Mouse (Mus musculus) forelimb bud, embryonic 11.5 days (tissue): Measurements from ENCODE around the gene Brd9.
A peak's percentile ranks its signal among the peaks of the same experiment; 100 is the strongest.

Source experiments
- DNase-seq: peaks from one replicate; pipeline ENCODE4 v3.0.0-alpha.2; 2012; ENCODE audit warnings: low read depth, low spot score

Gene Brd9

DNA sequence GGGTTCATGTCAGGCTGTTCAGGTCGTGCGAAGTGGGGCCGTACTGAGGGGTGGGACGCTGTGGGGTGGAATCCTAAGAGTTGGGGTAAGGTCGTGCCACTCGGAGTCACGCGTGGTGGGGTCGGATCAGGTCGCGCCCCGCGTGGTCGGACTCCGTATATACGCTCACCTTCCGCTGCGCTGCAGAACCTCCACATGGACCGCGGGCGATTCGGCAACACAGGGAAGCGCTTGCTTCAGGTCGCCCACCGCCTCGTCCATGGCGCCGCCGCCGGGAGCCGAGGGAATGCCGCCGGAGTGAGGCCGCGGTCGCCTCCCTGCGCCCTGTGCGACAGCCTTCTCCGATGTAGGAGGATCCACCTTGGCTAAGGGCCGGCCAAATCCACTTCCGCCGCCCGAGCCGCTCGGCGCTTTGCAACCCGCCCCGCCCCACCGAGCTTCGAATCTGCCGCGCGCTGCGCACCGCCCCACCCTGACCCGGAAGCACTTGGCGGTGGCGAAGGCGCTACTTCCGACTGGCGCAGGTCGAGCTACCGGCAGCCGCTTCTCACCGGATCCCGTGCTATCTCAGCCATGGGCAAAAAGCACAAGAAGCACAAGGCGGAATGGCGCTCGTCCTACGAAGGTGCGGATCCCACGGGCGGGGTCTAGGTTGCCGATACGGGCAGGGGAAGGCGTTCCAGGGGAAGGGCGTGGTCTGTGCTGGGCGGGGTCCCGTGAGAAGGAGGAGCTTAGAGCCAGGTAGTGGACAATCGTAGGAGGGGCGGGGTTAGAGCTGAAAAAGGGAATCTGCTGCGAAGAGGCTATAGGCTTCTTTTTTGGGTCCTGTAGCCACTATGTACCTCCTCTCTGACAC is at the start of gene Brd9, which contains the start of gene Trip13:
TSS of gene Brd9 (plus strand) at position 491 of the 856 bp plus-strand sequence.
TSS of gene Trip13 (minus strand) at position 464 of the 856 bp plus-strand sequence.
- DNase-seq, result peak; percentile 88

GRCm38 (mm10) chr13:73892493-73893178 is 45.0 kb upstream of the Brd9 start:
- peak; percentile 46 for DNase-seq

DNA sequence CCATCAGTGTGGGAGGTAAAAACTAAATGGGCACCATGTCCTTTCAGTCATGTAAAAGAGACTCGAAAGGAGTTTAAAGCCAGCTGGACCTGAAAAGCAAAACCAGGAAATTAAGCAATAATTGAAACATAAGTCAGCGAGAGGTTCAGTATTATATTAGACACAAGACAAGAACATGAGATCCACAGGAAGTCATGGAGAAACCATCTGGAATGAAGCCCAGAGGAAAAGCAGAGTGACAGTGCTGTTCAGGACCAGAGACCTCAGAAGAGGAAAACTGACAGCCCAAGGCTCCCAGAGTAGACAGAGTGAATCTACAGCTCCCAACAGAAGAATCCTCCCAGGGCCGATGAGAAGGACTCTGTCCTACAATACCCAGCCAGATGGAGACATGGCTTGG is 40.0 kb upstream of the Brd9 start:
- DNase-seq, result no peak

- DNase-seq, result no peak
Observed at GRCm38 (mm10) chr13:73907136-73907535, 30.5 kb upstream of the Brd9 start.

DNA sequence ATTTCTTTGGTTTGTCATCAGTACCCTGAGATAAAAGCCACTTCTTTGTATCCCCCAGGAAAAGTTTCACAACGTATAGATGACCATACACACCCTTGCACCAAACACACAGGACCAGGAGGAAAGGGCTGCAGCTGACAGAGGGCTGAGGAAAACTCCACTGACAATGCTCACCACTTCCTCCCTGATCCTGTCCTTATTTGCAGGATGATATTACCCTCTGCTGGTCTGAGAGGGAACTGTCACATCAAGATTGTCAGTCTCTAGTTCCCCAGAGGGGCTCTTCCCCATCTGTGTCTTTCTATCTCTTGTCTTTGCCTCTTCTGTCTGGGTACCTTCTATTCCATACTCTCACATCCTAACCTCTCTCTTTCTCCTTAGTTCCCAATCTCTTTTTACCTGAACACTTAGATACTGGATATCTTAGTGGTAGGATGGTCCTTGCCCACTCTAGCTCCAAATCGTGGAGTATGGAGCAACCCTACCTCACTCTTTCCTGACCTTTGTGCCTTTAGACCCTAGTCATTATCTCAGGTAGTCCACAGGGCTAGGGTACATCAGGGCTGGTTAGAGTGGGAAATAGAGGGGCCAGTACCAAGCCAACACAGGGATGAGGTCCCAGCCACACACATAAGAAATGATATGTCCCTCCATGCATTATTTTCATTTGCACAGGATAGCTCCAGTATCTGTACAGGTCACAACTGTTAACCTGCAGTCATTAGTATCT is 29.8 kb upstream of the Brd9 start:
- DNase-seq, result peak; percentile 44

- no peak for DNase-seq
Observed at GRCm38 (mm10) chr13:73913066-73913465, 24.5 kb upstream of the Brd9 start.

GRCm38 (mm10) chr13:73932201-73932600 is 5.4 kb upstream of the Brd9 start:
- no peak for DNase-seq

DNA sequence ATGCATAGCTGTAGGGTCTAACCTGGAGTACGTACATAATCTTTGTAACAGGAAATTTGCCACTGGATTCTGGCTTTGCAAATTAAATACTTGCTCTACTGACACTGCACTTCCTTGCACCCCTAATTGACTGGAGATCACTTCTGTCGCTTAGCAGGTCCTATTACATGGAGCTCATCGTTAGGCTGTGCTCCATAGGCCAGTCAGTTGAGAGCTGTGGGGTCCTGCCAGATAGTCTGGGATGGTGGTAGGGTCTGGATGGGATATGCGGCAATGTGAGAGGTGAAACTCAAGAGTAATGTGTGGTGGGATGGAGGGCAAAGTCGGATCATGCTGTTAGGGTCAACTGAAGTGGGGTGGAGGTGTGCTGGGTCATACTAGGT is 682 bp upstream of the Brd9 start:
- peak; percentile 7 for DNase-seq

DNA sequence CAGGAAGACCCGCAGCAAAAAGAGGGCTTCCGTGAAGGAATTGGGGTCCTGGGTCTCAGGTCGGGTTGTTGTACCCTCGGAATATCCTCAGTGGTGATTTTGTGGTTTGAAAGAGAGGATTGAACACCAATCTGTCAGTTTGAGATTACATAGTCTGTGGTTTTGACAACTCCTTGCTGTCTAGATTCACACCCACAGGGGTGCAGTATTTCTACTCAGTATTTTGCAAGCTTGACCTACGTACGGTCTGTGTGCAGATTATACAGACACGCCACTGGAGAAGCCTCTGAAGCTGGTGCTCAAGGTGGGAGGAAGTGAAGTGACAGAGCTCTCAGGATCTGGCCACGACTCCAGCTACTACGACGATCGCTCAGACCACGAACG is 558 bp downstream of the Brd9 start:
- DNase-seq, result no peak

DNA sequence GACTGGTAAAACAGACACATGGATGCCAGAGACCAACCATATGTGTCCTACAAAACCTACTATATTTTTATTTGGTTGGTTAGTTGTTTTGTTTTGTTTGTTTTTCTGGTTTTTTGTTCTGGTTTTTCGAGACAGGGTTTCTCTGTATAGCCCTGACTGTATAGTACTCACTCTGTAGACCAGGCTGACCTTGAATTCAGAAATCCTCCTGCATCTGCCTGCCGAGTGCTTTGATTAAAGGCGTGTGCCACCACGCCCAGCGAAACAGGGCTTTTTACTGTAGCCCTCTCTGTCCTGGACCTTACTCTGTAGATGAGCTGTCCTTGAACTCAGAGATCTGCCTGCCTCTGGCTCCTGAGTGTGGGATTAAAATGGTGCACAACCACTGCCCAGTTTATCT is 1.5 kb downstream of the Brd9 start:
- DNase-seq, result no peak

- DNase-seq, result no peak
Observed at GRCm38 (mm10) chr13:73944606-73945005, 7.0 kb downstream of the Brd9 start.

DNA sequence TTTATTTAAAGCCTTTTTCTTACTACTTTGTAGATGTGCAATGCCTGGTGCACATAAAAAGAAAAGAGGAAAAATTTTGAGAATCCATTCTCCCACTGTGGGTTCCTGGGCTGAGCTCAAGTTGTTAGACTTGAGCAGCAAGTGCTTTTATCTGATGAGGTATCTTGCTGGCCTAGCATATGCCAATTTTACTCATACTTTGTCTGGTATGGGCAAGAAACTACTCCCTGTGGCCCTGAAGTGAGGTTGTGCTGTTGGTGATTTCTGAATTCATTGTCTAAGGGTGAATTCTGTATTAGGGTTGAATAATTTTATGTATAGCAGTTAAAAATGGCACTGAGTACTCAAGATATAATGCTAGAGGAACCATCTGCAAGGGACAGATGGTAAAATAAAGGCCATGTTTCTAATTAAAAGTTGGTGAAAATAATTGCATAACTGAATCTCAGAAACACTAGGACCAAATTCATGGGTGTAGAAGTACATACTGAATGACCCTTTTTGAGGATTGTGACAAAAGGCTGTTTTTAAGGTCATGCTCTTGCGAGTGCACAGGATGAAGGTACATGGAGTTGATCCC is 16.0 kb downstream of the Brd9 start:
- no peak for DNase-seq

GRCm38 (mm10) chr13:73954666-73955065 is 17.1 kb downstream of the Brd9 start:
- DNase-seq, result no peak

DNA sequence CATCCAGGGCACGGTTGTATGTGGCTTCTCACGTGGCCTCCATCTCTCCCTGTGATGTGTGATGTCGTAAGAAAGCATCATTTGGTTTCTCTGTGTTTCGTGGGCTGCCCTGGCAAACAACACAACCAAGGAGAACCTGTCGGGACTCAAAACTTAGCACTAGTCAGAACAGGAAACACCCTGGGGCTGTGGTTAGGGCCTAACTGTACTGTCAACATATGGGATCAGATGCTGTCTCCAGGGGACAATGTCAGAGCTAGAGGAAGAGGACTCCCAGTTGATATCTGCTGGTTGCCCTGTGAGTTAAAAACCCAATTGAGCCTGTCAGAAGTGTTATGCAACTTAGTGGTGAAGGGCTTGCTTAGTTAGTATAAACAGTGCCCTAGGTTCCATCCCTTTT is 17.9 kb downstream of the Brd9 start:
- DNase-seq, result no peak

DNA sequence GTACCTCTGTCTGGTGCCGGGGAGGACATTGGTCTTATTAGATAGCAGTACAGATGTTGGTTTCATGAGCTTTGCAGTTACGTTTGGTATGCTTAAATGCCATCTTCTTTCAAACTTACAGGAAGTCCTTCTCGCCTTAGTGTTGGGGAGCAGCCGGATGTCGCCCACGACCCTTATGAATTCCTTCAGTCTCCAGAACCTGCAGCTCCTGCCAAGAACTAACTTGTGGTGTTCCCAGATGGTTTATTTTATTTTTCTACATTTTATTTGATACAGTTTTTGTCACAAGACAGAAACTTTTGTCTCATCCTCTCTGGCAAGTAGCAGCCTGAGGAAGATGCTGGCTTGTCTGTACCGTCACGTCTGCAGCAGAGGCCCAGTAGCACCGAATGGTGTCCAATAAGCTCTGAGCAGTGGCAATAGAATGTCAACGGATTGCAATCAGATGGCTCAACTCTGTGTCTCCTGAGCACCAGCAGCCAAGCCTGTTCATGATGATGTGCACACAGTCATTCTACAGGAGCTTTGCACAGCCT is 22.6 kb downstream of the Brd9 start:
- no peak for DNase-seq

- DNase-seq, result no peak
Observed at GRCm38 (mm10) chr13:73961177-73961576, 23.6 kb downstream of the Brd9 start.

DNA sequence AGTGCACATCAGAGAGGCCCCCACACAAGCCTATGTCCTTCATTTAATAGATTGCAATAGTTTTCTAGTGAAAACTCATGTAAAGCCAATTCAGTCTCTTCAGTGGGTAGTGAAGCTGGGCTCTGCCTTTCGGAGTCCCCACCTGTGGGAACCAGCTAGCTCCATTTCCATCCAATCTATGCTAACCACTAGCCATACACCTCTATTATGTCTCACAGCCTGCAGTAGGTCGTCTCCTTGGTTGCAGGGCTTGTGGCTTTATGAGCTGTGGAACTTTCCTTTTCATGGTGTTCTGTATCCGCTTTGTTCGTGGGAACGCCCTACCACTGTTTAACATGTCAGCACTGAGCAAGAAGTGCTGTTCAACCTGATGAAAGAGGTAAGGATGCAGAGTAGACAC is 25.9 kb downstream of the Brd9 start, which contains the start of gene Zdhhc11:
TSS of gene Zdhhc11 (plus strand) at position 301 of the 400 bp plus-strand sequence.
- no peak for DNase-seq

- DNase-seq, result peak; percentile 71
Observed at GRCm38 (mm10) chr13:73970545-73971448, 33.2 kb downstream of the Brd9 start.

- DNase-seq, result no peak
Observed at GRCm38 (mm10) chr13:73974523-73974922, 36.9 kb downstream of the Brd9 start.

DNA sequence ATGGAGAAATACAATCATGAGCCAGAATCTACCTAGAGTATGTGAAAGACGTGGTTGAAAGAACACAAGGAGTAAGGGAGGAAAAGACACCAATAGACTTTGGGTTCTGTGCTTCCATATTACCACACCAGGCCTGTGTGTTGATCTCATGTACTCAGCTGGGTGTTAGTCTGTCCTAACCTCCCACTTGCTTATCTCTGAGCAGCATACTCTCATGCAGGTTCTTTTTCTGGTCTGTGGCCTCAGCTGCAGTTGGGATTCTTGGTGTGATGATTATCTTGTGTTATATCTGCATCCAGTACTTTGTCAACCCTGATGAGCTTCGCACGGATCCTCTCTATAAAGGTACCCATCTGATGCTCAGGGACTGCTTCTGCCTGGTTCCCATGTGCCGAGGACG is 39.3 kb downstream of the Brd9 start:
- no peak for DNase-seq
